In genomic region chr4:55651811-55652410, GRCm38 (mm10) we compare ENCODE assay signal across 8 mouse cellular contexts.
DNase-seq lines count a peak whose midpoint lies in the region; ATAC-seq and TF ChIP-seq lines count a peak whose summit lies in the region.

No protein-coding gene starts in this region.

- no peak overlapping the region for H3K27ac ChIP-seq in ES-E14 (ENCODE audit: insufficient read depth, low read depth, low read length, poor library complexity, severe bottlenecking)
- H3K27ac ChIP-seq in forebrain, embryonic 10.5 days = peak overlapping the region; percentile 90
- H3K27ac ChIP-seq in hindbrain, embryonic 14.5 days = peak overlapping the region; percentile 81
- peak overlapping the region; percentile 94 for H3K27ac ChIP-seq in lung, embryonic 15.5 days
- H3K27ac ChIP-seq in small intestine, adult 2 months (ENCODE audit: insufficient read depth, low read depth, low read length) = peak overlapping the region; percentile 71

- WGBS in forebrain, embryonic 10.5 days = 11% methylated on average over 12 of the region's 12 CpGs
- WGBS in hindbrain, embryonic 14.5 days = 12% methylated on average over 11 of the region's 12 CpGs
- 7% methylated on average over 12 of the region's 12 CpGs for WGBS in lung, embryonic 15.5 days
- 20% methylated on average over 12 of the region's 12 CpGs for WGBS in small intestine, adult 2 months

- TF ChIP-seq CTCF in small intestine, adult 2 months (IDR thresholded peaks at IDR 0.05; ENCODE audit: extremely low read depth, insufficient read length, insufficient replicate concordance, low read depth, low read length) = no peak

- H3K4me3 ChIP-seq in ES-E14 (ENCODE audit: insufficient read depth in 1 of 2, low read depth in 1 of 2, low read length in 2 of 2, poor library complexity in 1 of 2, severe bottlenecking in 1 of 2) = peak overlapping the region; percentile 51 to 55
- H3K4me3 ChIP-seq in forebrain, embryonic 10.5 days = peak overlapping the region; percentile 69
- peak overlapping the region; percentile 44 for H3K4me3 ChIP-seq in hindbrain, embryonic 14.5 days (replicated peaks; ENCODE audit: low read length)
- H3K4me3 ChIP-seq in lung, embryonic 15.5 days = peak overlapping the region; percentile 58
- H3K4me3 ChIP-seq in small intestine, adult 2 months (ENCODE audit: low read depth, low read length) = no peak overlapping the region

- TF ChIP-seq POLR2A in small intestine, adult 2 months (IDR thresholded peaks at IDR 0.05; ENCODE audit: low read depth, low read length) = no peak

- in situ Hi-C loops in ES-E14 (cut with MboI; ENCODE audit: low sequenced_read_pairs in 2 of 2, unreplicated experiment in 2 of 2) = no loop called here

- peak; percentile 72 for DNase-seq in 3T3-L1 (ENCODE audit: low read depth, low spot score)
- DNase-seq in ES-E14 (ENCODE audit: low read depth, low spot score) = peak; percentile 19
- peak; percentile 25 for DNase-seq in forebrain, embryonic 10.5 days (ENCODE audit: extremely low spot score, low spot score)
- peak; percentile 52 for DNase-seq in hindbrain, embryonic 14.5 days (ENCODE audit: low spot score)
- DNase-seq in left cerebral cortex, adult 9 months (ENCODE audit: low spot score in 2 of 2) = no peak
- DNase-seq in thymus, postnatal 36 days = no peak

- ATAC-seq in hindbrain, embryonic 14.5 days (ENCODE audit: low FRiP score) = no peak
- ATAC-seq in lung, embryonic 15.5 days (ENCODE audit: borderline replicate concordance, extremely low read depth, low FRiP score, low TSS enrichment) = no peak

- peaks cover 2 to 7% of the 10 kb centered on the region in 2 experiments; a peak in 2 of 4 replicates for H3K4me1 ChIP-seq in ES-E14 (ENCODE audit: control insufficient read depth in 2 of 2, insufficient read depth in 2 of 2, low read length in 2 of 2, poor library complexity in 1 of 2)
- H3K4me1 ChIP-seq in forebrain, embryonic 10.5 days = peaks cover 38% of the 10 kb centered on the region
- peaks cover 11% of the 10 kb centered on the region for H3K4me1 ChIP-seq in hindbrain, embryonic 14.5 days (replicated peaks; ENCODE audit: control insufficient read depth, insufficient read depth, low read length)
- H3K4me1 ChIP-seq in lung, embryonic 15.5 days = peaks cover 16% of the 10 kb centered on the region
- peaks cover 3% of the 10 kb centered on the region; the same call in 1 of the 2 replicates for H3K4me1 ChIP-seq in small intestine, adult 2 months (ENCODE audit: control insufficient read depth, insufficient read depth, insufficient read length, low read length)

- H3K36me3 ChIP-seq in ES-E14 (ENCODE audit: control insufficient read depth, insufficient read depth, low read length, poor library complexity, severe bottlenecking) = no peaks in the 10 kb centered on the region
- no peaks in the 10 kb centered on the region for H3K36me3 ChIP-seq in forebrain, embryonic 10.5 days (replicated peaks)
- H3K36me3 ChIP-seq in hindbrain, embryonic 14.5 days (replicated peaks; ENCODE audit: control insufficient read depth, insufficient read depth) = no peaks in the 10 kb centered on the region
- no peaks in the 10 kb centered on the region for H3K36me3 ChIP-seq in lung, embryonic 15.5 days
- no peaks in the 10 kb centered on the region for H3K36me3 ChIP-seq in small intestine, adult 2 months (ENCODE audit: control insufficient read depth, insufficient read depth, low read length)

- H3K4me2 ChIP-seq in hindbrain, embryonic 14.5 days (replicated peaks) = peak overlapping the region; percentile 82
- H3K4me2 ChIP-seq in lung, embryonic 15.5 days = peak overlapping the region; percentile 85

- H3K27me3 ChIP-seq in forebrain, embryonic 10.5 days (ENCODE audit: poor library complexity, severe bottlenecking) = peaks cover 49% of the 10 kb centered on the region
- no peaks in the 10 kb centered on the region for H3K27me3 ChIP-seq in hindbrain, embryonic 14.5 days (ENCODE audit: control insufficient read depth, insufficient read depth, low read length)
- peaks cover 29% of the 10 kb centered on the region for H3K27me3 ChIP-seq in lung, embryonic 15.5 days
- peaks cover 5% of the 10 kb centered on the region; the same call in 1 of the 2 replicates for H3K27me3 ChIP-seq in small intestine, adult 2 months (ENCODE audit: control insufficient read depth, insufficient read depth, low read length)

- no peak overlapping the region; the same call in 1 of the 2 replicates for H3K9ac ChIP-seq in ES-E14 (ENCODE audit: insufficient read depth, low read depth, low read length, poor library complexity, severe bottlenecking)
- H3K9ac ChIP-seq in hindbrain, embryonic 14.5 days = peak overlapping the region; percentile 72
- peak overlapping the region; percentile 53 for H3K9ac ChIP-seq in lung, embryonic 15.5 days

- no peaks in the 10 kb centered on the region for H3K9me3 ChIP-seq in ES-E14 (ENCODE audit: control insufficient read depth, insufficient read depth, low read depth, low read length)
- H3K9me3 ChIP-seq in forebrain, embryonic 10.5 days = no peaks in the 10 kb centered on the region
- H3K9me3 ChIP-seq in hindbrain, embryonic 14.5 days (ENCODE audit: control insufficient read depth, low read length) = no peaks in the 10 kb centered on the region
- H3K9me3 ChIP-seq in lung, embryonic 15.5 days = no peaks in the 10 kb centered on the region

TF ChIP-seq in ES-E14, 5 proteins besides CTCF, POLR2A, EP300 and RAD21:
- TF ChIP-seq CHD2 (IDR thresholded peaks at IDR 0.05; ENCODE audit: low read depth, low read length) (no peak), MAFK (IDR thresholded peaks at IDR 0.05; ENCODE audit: insufficient read depth, low read depth, low read length) (no peak), HCFC1 (IDR thresholded peaks at IDR 0.05; ENCODE audit: borderline replicate concordance, insufficient read depth, low read length) (no peak), ZC3H11A (IDR thresholded peaks at IDR 0.05; ENCODE audit: borderline replicate concordance, low read depth, low read length) (no peak), ZNF384 (IDR thresholded peaks at IDR 0.05; ENCODE audit: low read depth, low read length) (no peak)

Comparison
In these comparisons a context has a peak if more than half of its experiments do, and no peak if none do; other contexts are left out.
1. DNase-seq: peak in 3T3-L1 (single experiment), ES-E14 (single experiment), forebrain, embryonic 10.5 days (single experiment) and hindbrain, embryonic 14.5 days (single experiment); none in left cerebral cortex, adult 9 months (0 of 2) and thymus, postnatal 36 days (0 of 2).